Mouse (Mus musculus): ENCODE results near the gene Snrnp25.

- TF ChIP-seq POLR2A (IDR thresholded peaks at IDR 0.05; ENCODE audit: insufficient read length, low read depth), result no peak
- TF ChIP-seq USF1 (IDR thresholded peaks at IDR 0.05; ENCODE audit: low read depth), result no peak
- TF ChIP-seq POLR2AphosphoS2 (IDR thresholded peaks at IDR 0.05; ENCODE audit: insufficient read length, low read depth), result no peak
- no peak for TF ChIP-seq E2F4 (IDR thresholded peaks at IDR 0.05; ENCODE audit: insufficient read depth)
- TF ChIP-seq TCF12 (IDR thresholded peaks at IDR 0.05; ENCODE audit: insufficient read depth, poor library complexity, severe bottlenecking), result no peak
- TF ChIP-seq CEBPB (IDR thresholded peaks at IDR 0.05; ENCODE audit: insufficient read depth, poor library complexity, severe bottlenecking), result no peak
- no peak for TF ChIP-seq MYOD1 (IDR thresholded peaks at IDR 0.05; ENCODE audit: control insufficient read depth in 1 of 3, insufficient read length in 2 of 3, low read depth in 2 of 3)
Observed at GRCm38 (mm10) chr11:32227041-32227440, 21.8 kb downstream of the Snrnp25 start.
